Mouse (Mus musculus) WW6 (cell line): Measurements from ENCODE around the gene Mrpl2.

Experiments used
- DNase-seq: peaks from one replicate; pipeline ENCODE4 v3.0.0-alpha.2; 2013; ENCODE audit warnings: low read depth, low spot score

Gene Mrpl2

GRCm38 (mm10) chr17:46662730-46663129 is 16.7 kb downstream of the Mrpl2 start:
- DNase-seq = no peak

GRCm38 (mm10) chr17:46667712-46668111 is 21.7 kb downstream of the Mrpl2 start:
- DNase-seq = no peak

GRCm38 (mm10) chr17:46669911-46670310 is 23.9 kb downstream of the Mrpl2 start:
- DNase-seq = no peak

GRCm38 (mm10) chr17:46673850-46674529 is 28.0 kb downstream of the Mrpl2 start, which contains the start of gene Rrp36:
Rrp36 (minus strand) TSS chr17:46674352.
- DNase-seq = peak; percentile 84

GRCm38 (mm10) chr17:46674530-46675283 is 28.7 kb downstream of the Mrpl2 start:
- no peak for DNase-seq

GRCm38 (mm10) chr17:46678416-46678815 is 32.4 kb downstream of the Mrpl2 start, which contains the start of gene Mea1:
Mea1 (plus strand) TSS chr17:46678793.
- DNase-seq = no peak

- no peak for DNase-seq
These were observed 32.9 kb downstream of the Mrpl2 start for GRCm38 (mm10) chr17:46678911-46679310.

- peak; percentile 31 for DNase-seq
These were observed 34.1 kb downstream of the Mrpl2 start for GRCm38 (mm10) chr17:46679843-46680759.

- DNase-seq = peak; percentile 95
These were observed 34.8 kb downstream of the Mrpl2 start, which contains the start of gene Klhdc3 for GRCm38 (mm10) chr17:46680760-46681373. Klhdc3 (minus strand) TSS chr17:46680914.

- no peak for DNase-seq
These were observed 35.6 kb downstream of the Mrpl2 start for GRCm38 (mm10) chr17:46681466-46682118.

GRCm38 (mm10) chr17:46682654-46683389 is 36.8 kb downstream of the Mrpl2 start:
- DNase-seq = peak; percentile 61

GRCm38 (mm10) chr17:46685913-46686312 is 39.9 kb downstream of the Mrpl2 start:
- DNase-seq = no peak

- DNase-seq = no peak
These were observed 44.6 kb downstream of the Mrpl2 start for GRCm38 (mm10) chr17:46690665-46691064.

- DNase-seq = no peak
These were observed 45.4 kb downstream of the Mrpl2 start for GRCm38 (mm10) chr17:46691390-46691789.

GRCm38 (mm10) chr17:46694517-46695063 is 48.6 kb downstream of the Mrpl2 start:
- no peak for DNase-seq

GRCm38 (mm10) chr17:46698515-46698914 is 52.5 kb downstream of the Mrpl2 start:
- DNase-seq = no peak

- DNase-seq = no peak
These were observed 53.2 kb downstream of the Mrpl2 start for GRCm38 (mm10) chr17:46699245-46699644.
